Mouse (Mus musculus) midbrain, embryonic 16.5 days (tissue): ENCODE data around the gene Timm44. TPM values are rescaled to one million over a fixed set of nuclear protein-coding genes. Genes with fewer than 3 reads are reported as not detected.
A peak's percentile ranks its signal among the peaks of the same experiment; 100 is the strongest.

ENCODE experiments used
- ATAC-seq: fragments of 200-750 bp; cut with Nextera tagmentation; 2 replicates; pipeline ENCODE4 v1.8.0; 2017; ENCODE audit warnings: moderate TSS enrichment
- H3K27ac ChIP-seq: fragments of 300-500 bp; sonication (generic); 2 replicates; pipeline ENCODE4 v1.5.1; 2014; ENCODE audit warnings: mild to moderate bottlenecking, low read length, mixed read lengths
- H3K27me3 ChIP-seq: fragments of 300-500 bp; sonication (generic); 2 replicates; pipeline ENCODE4 v1.6.1; 2014; ENCODE audit warnings: low read depth, low read length, mixed read lengths; ENCODE audit not compliant: control insufficient read depth, insufficient read depth
- H3K36me3 ChIP-seq: fragments of 300-500 bp; sonication (generic); 2 replicates; pipeline ENCODE4 v1.6.1; 2014; ENCODE audit warnings: mild to moderate bottlenecking, low read length, moderate library complexity, mixed read lengths; ENCODE audit not compliant: control insufficient read depth, insufficient read depth
- H3K4me1 ChIP-seq: fragments of 300-500 bp; sonication (generic); 2 replicates; pipeline ENCODE4 v1.6.1; 2014; ENCODE audit warnings: mild to moderate bottlenecking, low read length, mixed read lengths; ENCODE audit not compliant: control insufficient read depth, insufficient read depth
- H3K4me2 ChIP-seq: fragments of 300-500 bp; sonication (generic); 2 replicates; pipeline ENCODE4 v1.6.1; 2014; ENCODE audit warnings: mild to moderate bottlenecking, low read length, mixed read lengths
- H3K4me3 ChIP-seq: fragments of 300-500 bp; sonication (generic); 2 replicates; pipeline ENCODE4 v1.5.1; 2014; ENCODE audit warnings: low read depth, mild to moderate bottlenecking, low read length, moderate library complexity, mixed read lengths
- H3K9ac ChIP-seq: fragments of 300-500 bp; sonication (generic); 2 replicates; pipeline ENCODE4 v1.6.1; 2014; ENCODE audit warnings: low read depth, low read length, mixed read lengths
- H3K9me3 ChIP-seq: fragments of 300-500 bp; sonication (generic); replicated peaks from 2 replicates; pipeline ENCODE4 v1.6.1; 2014; ENCODE audit warnings: mild to moderate bottlenecking, low read length, mixed read lengths; ENCODE audit not compliant: control insufficient read depth, poor library complexity, severe bottlenecking
- WGBS: fragments of 180-500 bp; shearing (Covaris S2); extraction: QIAGEN DNeasy Blood & Tissue Kit; methylation state at CpG from one replicate; pipeline ENCODE4 v1.1.7; 2014; 5-methylcytosine and 5-hydroxymethylcytosine counted together
- polyA plus RNA-seq: library from polyadenylated mRNA; unstranded; fragments of >200 nt; fragmentation: Nextera tagmentation; extraction: Ambion mirVana; gene quantifications from 2 replicates; pipeline ENCODE4 v1.2.1, GENCODE M21; 2015

The Timm44 gene
- polyA plus RNA-seq, 1 experiment from 2014 or later: 48.1 TPM

GRCm38 (mm10) chr8:4276111-4276465 is 375 bp upstream of the Timm44 start:
- Histone ChIP-seq H3K9me3 (no peaks in the 10 kb centered on the region), H3K4me3 (peak overlapping the region; percentile 66), H3K4me2 (peak overlapping the region; percentile 56), H3K4me1 (peaks cover 11% of the 10 kb centered on the region), H3K27ac (peak overlapping the region; percentile 81), H3K36me3 (peaks cover 16% of the 10 kb centered on the region), H3K27me3 (no peaks in the 10 kb centered on the region), H3K9ac (peak overlapping the region; percentile 74)
- no peak for ATAC-seq
- WGBS: 24% methylated on average over 9 of the region's 9 CpGs

GRCm38 (mm10) chr8:4269609-4270008 is 6.1 kb downstream of the Timm44 start:
- no peak for ATAC-seq
- peaks cover 2% of the 10 kb centered on the region; the same call in 1 of the 2 replicates for H3K4me1 ChIP-seq
- 88% methylated on average over 6 of the region's 6 CpGs for WGBS
- peaks cover 41% of the 10 kb centered on the region for H3K36me3 ChIP-seq
- H3K27ac ChIP-seq: no peak overlapping the region
- H3K9me3 ChIP-seq: no peaks in the 10 kb centered on the region
- H3K27me3 ChIP-seq: no peaks in the 10 kb centered on the region
- H3K4me2 ChIP-seq: no peak overlapping the region
- no peak overlapping the region for H3K4me3 ChIP-seq
- no peak overlapping the region for H3K9ac ChIP-seq

- no peaks in the 10 kb centered on the region for H3K9me3 ChIP-seq
- no peak for ATAC-seq
- WGBS: 73% methylated on average over 15 of the region's 15 CpGs
- no peaks in the 10 kb centered on the region for H3K27me3 ChIP-seq
- no peak overlapping the region for H3K4me2 ChIP-seq
- no peaks in the 10 kb centered on the region for H3K4me1 ChIP-seq
- no peak overlapping the region for H3K4me3 ChIP-seq
- peaks cover 31% of the 10 kb centered on the region for H3K36me3 ChIP-seq
- H3K9ac ChIP-seq: no peak overlapping the region
- H3K27ac ChIP-seq: no peak overlapping the region
Observed at GRCm38 (mm10) chr8:4267627-4268026, 8.1 kb downstream of the Timm44 start.

GRCm38 (mm10) chr8:4265160-4265914 is 10.4 kb downstream of the Timm44 start:
- H3K4me2 ChIP-seq: no peak overlapping the region
- H3K27ac ChIP-seq: no peak overlapping the region
- no peak overlapping the region for H3K4me3 ChIP-seq
- H3K27me3 ChIP-seq: no peaks in the 10 kb centered on the region
- no peaks in the 10 kb centered on the region for H3K4me1 ChIP-seq
- ATAC-seq: peak; percentile 23; the same call in 1 of the 2 replicates
- 96% methylated on average over 15 of the region's 15 CpGs for WGBS
- H3K36me3 ChIP-seq: peaks cover 25% of the 10 kb centered on the region
- H3K9ac ChIP-seq: no peak overlapping the region
- no peaks in the 10 kb centered on the region for H3K9me3 ChIP-seq

GRCm38 (mm10) chr8:4263105-4263791 is 12.5 kb downstream of the Timm44 start:
- no peak for ATAC-seq
- Histone ChIP-seq H3K9ac (no peak overlapping the region), H3K27ac (no peak overlapping the region), H3K4me3 (no peak overlapping the region), H3K27me3 (no peaks in the 10 kb centered on the region), H3K4me1 (peaks cover 7% of the 10 kb centered on the region; the same call in 1 of the 2 replicates), H3K4me2 (no peak overlapping the region), H3K9me3 (no peaks in the 10 kb centered on the region), H3K36me3 (peaks cover 19% of the 10 kb centered on the region)
- WGBS: 91% methylated on average over 8 of the region's 8 CpGs

- Histone ChIP-seq H3K36me3 (peaks cover 10% of the 10 kb centered on the region; the same call in 1 of the 2 replicates), H3K9me3 (no peaks in the 10 kb centered on the region), H3K4me1 (peaks cover 27% of the 10 kb centered on the region), H3K4me3 (no peak overlapping the region), H3K27me3 (no peaks in the 10 kb centered on the region), H3K9ac (peak overlapping the region; percentile 96), H3K4me2 (peak overlapping the region; percentile 73; the same call in 1 of the 2 replicates), H3K27ac (peak overlapping the region; percentile 97)
- WGBS: 88% methylated on average over 4 of the region's 4 CpGs
- ATAC-seq: no peak
Observed at GRCm38 (mm10) chr8:4259805-4260170, 15.9 kb downstream of the Timm44 start.

- no peaks in the 10 kb centered on the region for H3K9me3 ChIP-seq
- H3K27me3 ChIP-seq: no peaks in the 10 kb centered on the region
- H3K27ac ChIP-seq: peak within 1 kb of the TSS; percentile 97
- H3K36me3 ChIP-seq: peaks cover 10% of the 10 kb centered on the region; the same call in 1 of the 2 replicates
- WGBS: 6% methylated on average over 26 of the region's 33 CpGs
- H3K4me2 ChIP-seq: peak within 1 kb of the TSS; percentile 73
- peak within 1 kb of the TSS; percentile 87 for H3K4me3 ChIP-seq
- peak within 1 kb of the TSS; percentile 96 for H3K9ac ChIP-seq
- H3K4me1 ChIP-seq: peaks cover 28% of the 10 kb centered on the region
- ATAC-seq: peak; percentile 88
Observed at GRCm38 (mm10) chr8:4259125-4259804, 16.4 kb downstream of the Timm44 start, which contains the start of gene Ctxn1. Gene Ctxn1, minus strand, starts transcription at chr8:4259274.

- H3K4me1 ChIP-seq: peaks cover 34% of the 10 kb centered on the region
- peak overlapping the region; percentile 97 for H3K27ac ChIP-seq
- WGBS: 0% methylated on average over 32 of the region's 32 CpGs
- H3K27me3 ChIP-seq: no peaks in the 10 kb centered on the region
- H3K4me2 ChIP-seq: peak overlapping the region; percentile 73
- no peaks in the 10 kb centered on the region for H3K9me3 ChIP-seq
- peak; percentile 77 for ATAC-seq
- H3K9ac ChIP-seq: peak overlapping the region; percentile 96
- H3K36me3 ChIP-seq: peaks cover 10% of the 10 kb centered on the region; the same call in 1 of the 2 replicates
- H3K4me3 ChIP-seq: peak overlapping the region; percentile 87
Observed at GRCm38 (mm10) chr8:4258678-4259077, 17.0 kb downstream of the Timm44 start.
